Mouse (Mus musculus) lung, postnatal 4 days (tissue): ENCODE data around the gene Hist1h1d.
A peak's percentile ranks its signal among the peaks of the same experiment; 100 is the strongest.
"Not testable (repeated sequence)": the region's sequence is repeated elsewhere in the genome, so short reads cannot be mapped to it uniquely, and the experiment has no call there.

Experiments
- DNase-seq, 2 experiments: peaks; one replicate each; pipeline ENCODE4 v3.0.0; 2021

The Hist1h1d gene

DNA sequence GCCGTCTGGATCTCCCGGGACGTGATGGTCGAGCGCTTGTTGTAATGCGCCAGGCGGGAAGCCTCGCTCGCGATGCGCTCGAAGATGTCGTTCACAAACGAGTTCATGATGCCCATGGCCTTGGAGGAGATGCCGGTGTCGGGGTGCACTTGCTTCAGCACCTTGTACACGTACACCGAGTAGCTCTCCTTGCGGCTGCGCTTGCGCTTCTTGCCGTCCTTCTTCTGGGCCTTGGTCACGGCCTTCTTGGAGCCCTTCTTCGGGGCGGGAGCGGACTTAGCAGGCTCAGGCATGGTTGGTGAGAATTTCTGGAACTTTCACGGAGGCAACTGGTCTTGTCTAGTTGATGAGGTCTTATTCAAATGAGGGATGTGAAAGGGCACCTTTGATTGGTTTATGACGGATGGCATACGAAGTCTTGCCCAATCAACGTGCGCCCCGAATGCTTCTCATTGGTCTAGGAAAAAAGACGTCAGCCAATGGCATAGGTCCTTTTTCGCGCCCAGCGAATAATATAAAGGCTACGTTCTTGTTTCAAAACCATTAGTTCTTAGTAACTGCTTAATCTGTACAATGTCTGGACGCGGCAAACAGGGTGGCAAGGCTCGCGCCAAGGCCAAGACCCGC, 20.9 kb downstream of the Hist1h1d start, which contains the start of the genes Hist1h2bf and Hist1h2ad:
TSS of gene Hist1h2bf (minus strand) at position 299 of the 627 bp plus-strand sequence.
TSS of gene Hist1h2ad (plus strand) at position 484 of the 627 bp plus-strand sequence.
- DNase-seq, result peak; percentile 93 to 94

- DNase-seq, result not testable (repeated sequence)
Measured at GRCm38 (mm10) chr13:23574546-23575170, 21.6 kb downstream of the Hist1h1d start.

DNA sequence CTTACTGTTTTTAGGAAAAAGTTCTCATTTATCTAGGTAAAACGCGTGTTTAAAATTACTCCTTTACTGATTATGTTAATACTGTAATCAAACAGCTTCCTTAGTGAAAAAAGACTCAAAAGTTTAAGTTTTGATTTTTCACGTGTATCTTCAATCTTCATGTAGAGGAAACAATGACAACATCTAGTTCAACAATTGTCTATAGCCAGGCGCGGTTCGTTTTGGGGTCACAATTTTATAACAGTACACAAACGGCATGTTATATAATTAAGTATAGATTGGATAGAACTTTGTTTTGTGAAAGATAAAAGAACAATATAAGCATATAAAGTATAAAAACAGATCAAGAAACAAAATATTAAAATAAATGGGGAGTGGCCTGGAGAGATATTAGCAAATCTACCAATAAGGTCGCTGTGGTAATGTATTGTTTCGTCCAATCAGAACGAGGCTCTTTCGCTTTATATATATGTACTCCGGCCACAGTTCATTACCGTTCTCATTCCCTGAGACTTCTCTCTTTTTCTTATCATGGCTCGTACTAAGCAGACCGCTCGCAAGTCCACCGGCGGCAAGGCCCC, 22.3 kb downstream of the Hist1h1d start, which contains the start of gene Hist1h3d:
TSS of gene Hist1h3d (plus strand) at position 493 of the 581 bp plus-strand sequence.
- DNase-seq, result peak; percentile 43 to 69

DNA sequence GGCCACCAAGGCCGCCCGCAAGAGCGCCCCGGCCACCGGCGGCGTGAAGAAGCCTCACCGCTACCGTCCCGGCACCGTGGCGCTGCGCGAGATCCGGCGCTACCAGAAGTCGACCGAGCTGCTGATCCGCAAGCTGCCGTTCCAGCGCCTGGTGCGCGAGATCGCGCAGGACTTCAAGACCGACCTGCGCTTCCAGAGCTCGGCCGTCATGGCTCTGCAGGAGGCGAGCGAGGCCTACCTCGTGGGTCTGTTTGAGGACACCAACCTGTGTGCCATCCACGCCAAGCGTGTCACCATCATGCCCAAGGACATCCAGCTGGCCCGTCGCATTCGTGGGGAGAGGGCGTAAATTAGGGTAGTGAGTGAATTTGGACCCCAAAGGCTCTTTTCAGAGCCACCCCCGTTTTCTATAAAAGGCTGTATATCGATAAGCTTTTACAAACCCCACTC, 22.8 kb downstream of the Hist1h1d start:
- DNase-seq, result not testable (repeated sequence)

GRCm38 (mm10) chr13:23576351-23576881, 23.4 kb downstream of the Hist1h1d start:
- no peak for DNase-seq

GRCm38 (mm10) chr13:23576906-23577639, 24.0 kb downstream of the Hist1h1d start:
- DNase-seq, result no peak

DNA sequence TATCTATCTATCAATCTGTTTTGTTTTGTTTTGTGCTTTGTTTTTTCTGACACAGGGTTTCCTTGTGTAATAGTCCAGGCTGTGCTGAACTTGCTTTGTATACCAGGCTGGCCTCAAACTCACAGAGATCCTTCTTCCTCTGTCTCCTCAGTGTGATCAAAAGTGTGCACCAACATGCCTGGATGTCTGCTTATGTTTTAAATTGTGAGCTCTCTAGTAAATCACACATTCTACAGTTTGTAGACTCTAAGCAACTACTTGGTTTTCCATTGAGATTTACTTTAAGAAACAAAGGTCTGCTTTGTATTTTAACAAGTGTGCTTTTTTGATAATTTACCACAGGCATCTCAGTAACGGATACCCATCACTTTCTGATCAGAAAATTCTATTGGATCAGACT, 24.8 kb downstream of the Hist1h1d start:
- no peak for DNase-seq

GRCm38 (mm10) chr13:23581408-23582218, 28.6 kb downstream of the Hist1h1d start, which contains the start of gene Hist1h4d:
Gene Hist1h4d (plus strand): TSS chr13:23581598.
- peak; percentile 95 to 99 for DNase-seq

DNA sequence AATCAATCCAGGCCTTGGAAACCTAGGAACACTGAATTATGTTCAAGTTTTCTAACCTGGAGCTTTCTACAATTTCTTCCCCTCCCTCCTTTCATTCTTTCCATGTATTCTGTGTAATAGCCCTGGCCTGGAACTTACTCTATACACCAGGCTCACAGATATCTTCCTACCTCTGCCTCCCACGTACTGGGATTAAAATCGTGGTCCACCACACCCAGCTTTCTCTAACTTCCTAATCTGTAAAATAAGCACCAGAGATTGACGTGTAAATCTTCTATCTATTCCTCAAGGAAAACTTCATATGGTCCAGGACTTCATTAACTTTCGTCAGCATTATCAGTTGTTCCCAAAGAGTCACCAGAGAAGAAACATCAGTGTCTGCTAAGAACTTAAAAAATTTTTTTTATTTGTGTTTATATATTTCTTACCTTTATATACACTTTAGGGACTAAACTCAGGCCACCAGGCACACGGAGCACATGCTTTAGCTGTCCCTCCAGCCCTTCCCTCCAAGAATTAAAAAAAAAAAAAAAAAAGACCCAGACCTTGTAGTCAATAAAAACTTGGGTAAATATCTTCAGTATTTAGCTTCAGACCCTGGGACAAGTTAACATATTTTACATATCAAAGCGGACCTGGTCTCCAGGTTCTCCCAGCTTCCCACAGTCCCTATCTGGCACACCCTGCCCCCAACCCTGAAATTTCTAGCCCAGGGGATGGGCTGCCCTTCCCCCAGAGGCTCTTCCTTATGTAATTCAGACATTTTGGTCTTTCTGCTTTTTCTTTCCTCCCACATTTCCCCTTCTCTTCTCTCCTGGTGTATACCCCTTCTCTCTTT, 29.4 kb downstream of the Hist1h1d start:
- no peak for DNase-seq

DNA sequence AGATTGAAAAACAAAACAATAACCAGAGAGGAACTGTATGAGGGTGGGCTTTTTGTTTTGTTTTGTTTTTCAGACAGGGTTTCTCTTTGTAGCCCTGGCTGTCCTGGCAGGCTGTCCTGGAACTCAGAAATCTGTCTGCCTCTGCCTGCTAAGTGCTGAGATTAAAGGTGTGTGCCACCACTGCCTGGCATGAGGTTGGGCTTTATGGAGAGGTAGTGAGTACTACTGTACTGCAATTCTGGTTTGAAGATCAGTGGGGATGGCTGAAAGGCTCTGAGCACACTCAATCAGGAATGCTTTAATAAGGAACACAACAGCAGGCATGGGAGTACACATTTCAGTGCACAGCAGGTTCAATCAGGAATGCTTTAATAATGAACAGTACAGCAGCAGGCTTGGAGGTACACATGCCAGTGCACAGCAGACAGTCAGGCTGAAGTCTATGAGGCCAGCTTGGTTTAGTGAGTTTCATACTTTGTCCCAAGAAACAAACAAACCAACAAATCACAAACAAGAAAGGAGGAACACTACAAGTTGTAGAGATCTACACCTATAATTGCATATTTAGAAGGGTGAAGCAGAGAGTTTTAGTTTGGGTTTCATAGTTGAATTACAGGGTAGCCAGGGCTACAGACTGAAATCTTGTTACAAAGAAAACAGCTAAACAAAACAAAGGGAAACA, 30.5 kb downstream of the Hist1h1d start:
- DNase-seq, result no peak

DNA sequence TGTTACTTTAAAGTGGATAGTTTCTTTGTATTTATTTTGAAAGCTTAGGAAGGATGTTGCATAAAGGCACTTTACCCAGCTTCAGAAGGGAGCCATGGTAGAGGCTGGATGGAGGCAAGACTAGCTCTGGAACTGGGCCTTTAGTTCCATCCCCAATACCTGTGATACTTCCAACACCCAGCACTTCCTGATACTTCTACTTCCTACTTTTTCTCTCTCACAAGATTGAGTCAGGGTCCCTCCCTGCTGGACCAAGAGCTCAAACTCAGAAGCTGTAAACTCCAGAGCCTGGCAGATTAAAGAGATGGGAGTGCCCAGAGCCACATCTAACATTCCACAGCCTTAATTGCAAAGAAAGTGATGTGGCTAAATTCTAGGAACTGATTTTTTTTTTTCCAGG, 31.3 kb downstream of the Hist1h1d start:
- peak in 1 of 2 experiments; percentile 19 for DNase-seq

DNA sequence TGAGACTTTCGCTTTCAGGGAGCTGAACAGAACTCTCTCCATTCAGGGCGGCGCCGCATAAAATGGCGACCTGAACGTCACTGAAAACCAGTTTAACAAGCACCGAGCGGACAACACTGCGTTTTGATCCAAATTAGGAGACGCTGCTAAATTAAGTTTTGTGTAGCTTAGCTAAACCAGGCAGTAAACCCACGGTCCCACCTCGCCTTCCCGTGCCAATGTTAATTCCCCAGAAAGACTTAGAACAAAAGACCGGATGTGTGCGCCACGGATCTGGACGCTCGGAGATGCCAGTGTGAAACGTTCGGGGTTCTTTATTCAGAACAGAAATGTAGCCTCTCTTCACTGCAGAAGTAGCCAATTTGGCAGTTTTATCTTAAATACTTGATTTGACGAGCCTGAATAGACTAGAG, 32.0 kb downstream of the Hist1h1d start:
- peak; percentile 74 to 80 for DNase-seq

DNA sequence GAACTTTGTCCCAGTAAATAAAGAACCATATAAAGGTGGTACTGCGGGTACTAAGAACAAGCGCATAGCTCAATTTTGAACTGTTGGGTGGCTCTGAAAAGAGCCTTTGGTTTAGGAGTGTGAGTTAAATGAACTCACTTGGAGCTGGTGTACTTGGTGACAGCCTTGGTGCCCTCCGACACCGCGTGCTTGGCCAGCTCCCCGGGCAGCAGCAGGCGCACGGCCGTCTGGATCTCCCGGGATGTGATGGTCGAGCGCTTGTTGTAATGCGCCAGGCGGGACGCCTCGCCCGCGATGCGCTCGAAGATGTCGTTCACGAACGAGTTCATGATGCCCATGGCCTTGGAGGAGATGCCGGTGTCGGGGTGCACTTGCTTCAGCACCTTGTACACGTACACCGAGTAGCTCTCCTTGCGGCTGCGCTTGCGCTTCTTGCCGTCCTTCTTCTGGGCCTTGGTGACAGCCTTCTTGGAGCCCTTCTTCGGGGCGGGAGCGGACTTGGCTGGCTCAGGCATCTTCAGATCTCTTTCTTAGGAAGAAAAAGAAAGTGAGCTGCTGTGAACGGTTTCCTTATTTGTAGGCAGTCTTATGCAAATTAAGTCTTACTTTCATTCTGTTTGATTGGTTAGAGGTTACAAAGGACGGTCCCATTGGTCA, 32.5 kb downstream of the Hist1h1d start:
- DNase-seq, result peak; percentile 80

GRCm38 (mm10) chr13:23586099-23586939, 33.3 kb downstream of the Hist1h1d start:
- DNase-seq, result peak in 1 of 2 experiments; percentile 13

DNA sequence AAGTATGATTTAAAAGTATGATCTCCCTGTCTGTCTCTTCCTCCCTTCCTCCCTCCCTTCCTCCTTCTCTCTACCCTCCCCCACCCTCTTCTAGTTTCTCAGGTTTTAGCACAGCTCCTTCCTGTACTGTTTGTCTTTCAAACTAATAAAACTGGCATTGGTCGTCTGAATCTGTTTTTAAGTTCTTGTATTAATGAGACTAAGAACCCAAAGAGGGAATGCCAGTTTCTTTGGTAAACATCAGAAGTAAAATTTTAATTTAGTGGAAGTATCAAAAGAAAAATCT, 33.8 kb downstream of the Hist1h1d start:
- DNase-seq, result no peak

DNA sequence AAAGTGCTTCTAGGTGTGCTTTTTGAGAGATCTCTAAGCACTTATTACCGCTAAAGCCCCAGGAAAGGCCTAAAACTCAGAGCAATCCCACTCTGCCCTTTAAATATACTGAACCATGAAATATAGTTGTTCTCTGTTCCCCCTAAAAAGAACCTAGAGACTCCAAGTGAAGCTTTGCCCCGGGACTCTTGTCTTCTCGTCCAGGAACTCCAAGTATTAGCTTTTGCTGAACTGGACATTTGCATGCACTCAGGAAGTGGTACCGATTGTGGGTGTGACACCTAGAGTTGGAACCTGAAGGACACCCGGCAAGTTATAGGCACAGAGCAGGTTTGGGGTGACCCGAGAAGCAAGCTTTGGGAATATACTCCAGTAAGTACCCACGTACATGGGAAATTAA, 38.1 kb downstream of the Hist1h1d start:
- no peak for DNase-seq

GRCm38 (mm10) chr13:23591886-23592285, 38.8 kb downstream of the Hist1h1d start:
- not testable (repeated sequence) for DNase-seq

GRCm38 (mm10) chr13:23592614-23593013, 39.6 kb downstream of the Hist1h1d start:
- DNase-seq, result no peak
